Mouse (Mus musculus) gastrocnemius, adult 2 months (tissue): ENCODE data around the gene Aox1. TPM values are rescaled to one million over a fixed set of nuclear protein-coding genes. Genes with fewer than 3 reads are reported as not detected.

ENCODE experiments used
- DNase-seq: peaks from one replicate; pipeline ENCODE4 v3.0.0; 2022
- H3K27ac ChIP-seq: fragments of 200-600 bp; 2 replicates; pipeline ENCODE4 v1.8.1; 2022; ENCODE audit warnings: mild to moderate bottlenecking
- H3K4me3 ChIP-seq: fragments of 200-600 bp; 2 replicates; pipeline ENCODE4 v1.8.1; 2022; ENCODE audit warnings: mild to moderate bottlenecking, moderate library complexity
- CTCF ChIP-seq: fragments of 200-600 bp; IDR thresholded peaks from 2 replicates; pipeline ENCODE4 v1.8.1; 2022; ENCODE audit warnings: antibody characterized with exemption, mild to moderate bottlenecking, moderate library complexity
- intact Hi-C: fragments of 180-260 bp; cut with DNase I; formaldehyde crosslinking; loops from one replicate; pipeline ENCODE4 v1.15.1; 2025
- total RNA-seq, 2 experiments: library from RNA; stranded (reverse); gene quantifications; 2 replicates each; pipeline ENCODE4 v1.2.3; 2021

The Aox1 gene
- total RNA-seq, 2 experiments from 2014 or later, result 8.2 to 10.8 TPM

GRCm38 (mm10) chr1:58045076-58045475 lies 15.3 kb downstream of the Aox1 start:
- no peak for TF ChIP-seq CTCF
- Histone ChIP-seq H3K4me3 (no peak overlapping the region), H3K27ac (no peak overlapping the region)
- intact Hi-C loops, result no loop called here
- no peak for DNase-seq

- no peak overlapping the region for H3K4me3 ChIP-seq
- no peak for DNase-seq
- no peak for TF ChIP-seq CTCF
- intact Hi-C loops, result no loop called here
- H3K27ac ChIP-seq, result no peak overlapping the region
Observed at GRCm38 (mm10) chr1:58045546-58045945, 15.8 kb downstream of the Aox1 start.

GRCm38 (mm10) chr1:58046721-58047290 lies 17.1 kb downstream of the Aox1 start:
- no peak for TF ChIP-seq CTCF
- Histone ChIP-seq H3K27ac (no peak overlapping the region), H3K4me3 (no peak overlapping the region)
- intact Hi-C loops, result no loop called here
- DNase-seq, result no peak

GRCm38 (mm10) chr1:58049126-58049525 lies 19.4 kb downstream of the Aox1 start:
- intact Hi-C loops, result no loop called here
- Histone ChIP-seq H3K27ac (no peak overlapping the region), H3K4me3 (no peak overlapping the region)
- no peak for TF ChIP-seq CTCF
- no peak for DNase-seq

GRCm38 (mm10) chr1:58055598-58055997 lies 25.9 kb downstream of the Aox1 start:
- intact Hi-C loops, result no loop called here
- H3K4me3 ChIP-seq, result no peak overlapping the region
- DNase-seq, result no peak
- no peak overlapping the region for H3K27ac ChIP-seq
- no peak for TF ChIP-seq CTCF

- DNase-seq, result no peak
- no peak for TF ChIP-seq CTCF
- no peak overlapping the region for H3K27ac ChIP-seq
- intact Hi-C loops, result no loop called here
- H3K4me3 ChIP-seq, result no peak overlapping the region
Observed at GRCm38 (mm10) chr1:58056074-58056807, 26.5 kb downstream of the Aox1 start.

GRCm38 (mm10) chr1:58056939-58057338 lies 27.2 kb downstream of the Aox1 start:
- Histone ChIP-seq H3K27ac (no peak overlapping the region), H3K4me3 (no peak overlapping the region)
- no peak for TF ChIP-seq CTCF
- no peak for DNase-seq
- intact Hi-C loops, result no loop called here

GRCm38 (mm10) chr1:58058846-58059245 lies 29.1 kb downstream of the Aox1 start:
- intact Hi-C loops, result no loop called here
- no peak overlapping the region for H3K4me3 ChIP-seq
- TF ChIP-seq CTCF, result no peak
- DNase-seq, result no peak
- H3K27ac ChIP-seq, result no peak overlapping the region

- no peak for DNase-seq
- no peak for TF ChIP-seq CTCF
- intact Hi-C loops, result no loop called here
- Histone ChIP-seq H3K27ac (no peak overlapping the region), H3K4me3 (no peak overlapping the region)
Observed at GRCm38 (mm10) chr1:58062131-58062530, 32.4 kb downstream of the Aox1 start.

GRCm38 (mm10) chr1:58065151-58065550 lies 35.4 kb downstream of the Aox1 start:
- intact Hi-C loops, result no loop called here
- Histone ChIP-seq H3K4me3 (no peak overlapping the region), H3K27ac (peak overlapping the region; percentile 64)
- no peak for DNase-seq
- TF ChIP-seq CTCF, result no peak

- Histone ChIP-seq H3K4me3 (no peak overlapping the region), H3K27ac (peak overlapping the region; percentile 64)
- peak; percentile 37 for DNase-seq
- no peak for TF ChIP-seq CTCF
- intact Hi-C loops, result no loop called here
Observed at GRCm38 (mm10) chr1:58065606-58066005, 35.9 kb downstream of the Aox1 start.

- DNase-seq, result no peak
- intact Hi-C loops, result no loop called here
- no peak overlapping the region for H3K4me3 ChIP-seq
- TF ChIP-seq CTCF, result no peak
- no peak overlapping the region for H3K27ac ChIP-seq
Observed at GRCm38 (mm10) chr1:58069181-58069580, 39.5 kb downstream of the Aox1 start.

- Histone ChIP-seq H3K4me3 (no peak overlapping the region), H3K27ac (no peak overlapping the region)
- intact Hi-C loops, result no loop called here
- DNase-seq, result no peak
- no peak for TF ChIP-seq CTCF
Observed at GRCm38 (mm10) chr1:58070091-58070490, 40.4 kb downstream of the Aox1 start.

GRCm38 (mm10) chr1:58071006-58071405 lies 41.3 kb downstream of the Aox1 start:
- no peak overlapping the region for H3K27ac ChIP-seq
- DNase-seq, result no peak
- no peak for TF ChIP-seq CTCF
- no peak overlapping the region for H3K4me3 ChIP-seq
- intact Hi-C loops, result no loop called here
